Mouse (Mus musculus) heart, embryonic 16.5 days (tissue): ENCODE measurements around the gene Ccdc74a. TPM values are rescaled to one million over a fixed set of nuclear protein-coding genes. Genes with fewer than 3 reads are reported as not detected.

Experiments
- ATAC-seq: fragments of 200-750 bp; cut with Nextera tagmentation; replicated peaks from 2 replicates; pipeline ENCODE4 v1.8.0; 2017; ENCODE audit warnings: moderate number of reproducible peaks; ENCODE audit not compliant: insufficient read depth, low FRiP score; ENCODE audit errors: extremely low read depth
- H3K27ac ChIP-seq: fragments of 300-500 bp; sonication (generic); 2 replicates; pipeline ENCODE4 v1.5.1; 2014; ENCODE audit warnings: mild to moderate bottlenecking, low read length, control low read depth, moderate library complexity
- H3K27me3 ChIP-seq: fragments of 300-500 bp; sonication (generic); 2 replicates; pipeline ENCODE4 v1.6.1; 2014; ENCODE audit warnings: low read length, mixed read lengths; ENCODE audit not compliant: control insufficient read depth, insufficient read depth
- H3K36me3 ChIP-seq: fragments of 300-500 bp; sonication (generic); 2 replicates; pipeline ENCODE4 v1.6.1; 2014; ENCODE audit not compliant: control insufficient read depth, insufficient read depth
- H3K4me1 ChIP-seq: fragments of 300-500 bp; sonication (generic); 2 replicates; pipeline ENCODE4 v1.6.1; 2014; ENCODE audit warnings: low read length, mixed read lengths; ENCODE audit not compliant: control insufficient read depth, insufficient read depth
- H3K4me2 ChIP-seq: fragments of 300-500 bp; sonication (generic); 2 replicates; pipeline ENCODE4 v1.6.1; 2014; ENCODE audit warnings: low read depth, mild to moderate bottlenecking, control low read depth, low read length
- H3K4me3 ChIP-seq: fragments of 300-500 bp; sonication (generic); 2 replicates; pipeline ENCODE4 v1.5.1; 2014; ENCODE audit warnings: mild to moderate bottlenecking, control low read depth, low read length
- H3K9ac ChIP-seq: fragments of 300-500 bp; sonication (generic); 2 replicates; pipeline ENCODE4 v1.6.1; 2014; ENCODE audit warnings: low read length, control low read depth
- H3K9me3 ChIP-seq: fragments of 300-500 bp; sonication (generic); replicated peaks from 2 replicates; pipeline ENCODE4 v1.6.1; 2016; ENCODE audit warnings: low read length; ENCODE audit not compliant: control insufficient read depth
- WGBS: fragments of 180-500 bp; shearing (Covaris S2); extraction: QIAGEN DNeasy Blood & Tissue Kit; methylation state at CpG from one replicate; pipeline ENCODE4 v1.1.7; 2014; 5-methylcytosine and 5-hydroxymethylcytosine counted together
- polyA plus RNA-seq: library from polyadenylated mRNA; unstranded; fragments of >200 nt; fragmentation: Nextera tagmentation; extraction: Ambion mirVana; gene quantifications from 2 replicates; pipeline ENCODE4 v1.2.1, GENCODE M21; 2015

The Ccdc74a gene
- polyA plus RNA-seq, 1 experiment from 2014 or later, result 4.3 TPM

GRCm38 (mm10) chr16:17619198-17620105 lies 26.8 kb upstream of the Ccdc74a start, which contains the start of gene Smpd4:
TSS of gene Smpd4 (plus strand) at chr16:17619354.
- WGBS, result 2% methylated on average over 60 of the region's 60 CpGs
- peak; percentile 65 for ATAC-seq
- no peaks in the 10 kb centered on the region for H3K9me3 ChIP-seq
- peaks cover 15% of the 10 kb centered on the region for H3K36me3 ChIP-seq
- H3K27ac ChIP-seq, result peak within 1 kb of the TSS; percentile 68
- H3K4me3 ChIP-seq, result peak within 1 kb of the TSS; percentile 99
- H3K4me1 ChIP-seq, result peaks cover 14% of the 10 kb centered on the region
- peak within 1 kb of the TSS; percentile 94 for H3K4me2 ChIP-seq
- H3K27me3 ChIP-seq, result no peaks in the 10 kb centered on the region
- peak within 1 kb of the TSS; percentile 96 for H3K9ac ChIP-seq

- Histone ChIP-seq H3K4me2 (no peak overlapping the region), H3K4me3 (no peak overlapping the region), H3K27ac (no peak overlapping the region), H3K36me3 (peaks cover 27% of the 10 kb centered on the region), H3K4me1 (peaks cover 14% of the 10 kb centered on the region), H3K9me3 (no peaks in the 10 kb centered on the region), H3K27me3 (no peaks in the 10 kb centered on the region), H3K9ac (no peak overlapping the region)
- ATAC-seq, result no peak
- WGBS, result 88% methylated on average over 1 of the region's 1 CpGs
Measured at GRCm38 (mm10) chr16:17621936-17622335, 24.3 kb upstream of the Ccdc74a start.

GRCm38 (mm10) chr16:17625488-17626268 lies 20.6 kb upstream of the Ccdc74a start:
- Histone ChIP-seq H3K27me3 (no peaks in the 10 kb centered on the region), H3K4me2 (no peak overlapping the region), H3K9ac (no peak overlapping the region), H3K4me1 (no peaks in the 10 kb centered on the region), H3K9me3 (no peaks in the 10 kb centered on the region), H3K27ac (no peak overlapping the region), H3K36me3 (peaks cover 54% of the 10 kb centered on the region), H3K4me3 (no peak overlapping the region)
- 63% methylated on average over 8 of the region's 8 CpGs for WGBS
- no peak for ATAC-seq

GRCm38 (mm10) chr16:17626269-17626555 lies 20.1 kb upstream of the Ccdc74a start:
- Histone ChIP-seq H3K4me1 (no peaks in the 10 kb centered on the region), H3K27ac (no peak overlapping the region), H3K27me3 (no peaks in the 10 kb centered on the region), H3K4me3 (no peak overlapping the region), H3K9me3 (no peaks in the 10 kb centered on the region), H3K36me3 (peaks cover 59% of the 10 kb centered on the region), H3K4me2 (no peak overlapping the region), H3K9ac (no peak overlapping the region)
- no peak for ATAC-seq
- 94% methylated on average over 5 of the region's 5 CpGs for WGBS

- Histone ChIP-seq H3K9ac (no peak overlapping the region), H3K36me3 (peaks cover 40% of the 10 kb centered on the region), H3K4me3 (no peak overlapping the region), H3K27ac (no peak overlapping the region), H3K9me3 (no peaks in the 10 kb centered on the region), H3K4me1 (peaks cover 12% of the 10 kb centered on the region), H3K27me3 (no peaks in the 10 kb centered on the region), H3K4me2 (no peak overlapping the region)
- ATAC-seq, result no peak
- WGBS, result 91% methylated on average over 2 of the region's 2 CpGs
Measured at GRCm38 (mm10) chr16:17632580-17632979, 13.7 kb upstream of the Ccdc74a start.

- no peak for ATAC-seq
Measured at GRCm38 (mm10) chr16:17633481-17634181, 12.6 kb upstream of the Ccdc74a start.

GRCm38 (mm10) chr16:17636904-17637303 lies 9.4 kb upstream of the Ccdc74a start:
- H3K9me3 ChIP-seq, result no peaks in the 10 kb centered on the region
- no peaks in the 10 kb centered on the region for H3K27me3 ChIP-seq
- peaks cover 12% of the 10 kb centered on the region for H3K4me1 ChIP-seq
- peak overlapping the region; percentile 33; the same call in 1 of the 2 replicates for H3K27ac ChIP-seq
- H3K36me3 ChIP-seq, result peaks cover 36% of the 10 kb centered on the region
- no peak overlapping the region for H3K9ac ChIP-seq
- no peak overlapping the region for H3K4me2 ChIP-seq
- ATAC-seq, result 0 out of 2 replicates have a peak, but pooled peaks have one; percentile 57
- WGBS, result 49% methylated on average over 2 of the region's 2 CpGs
- no peak overlapping the region for H3K4me3 ChIP-seq

More at GRCm38 (mm10) chr16:17633481-17634181, 12.6 kb upstream of the Ccdc74a start:
- WGBS, result 65% methylated on average over 8 of the region's 8 CpGs
- no peak overlapping the region for H3K9ac ChIP-seq
- no peaks in the 10 kb centered on the region for H3K27me3 ChIP-seq
- no peak overlapping the region for H3K27ac ChIP-seq
- H3K4me1 ChIP-seq, result peaks cover 12% of the 10 kb centered on the region
- no peaks in the 10 kb centered on the region for H3K9me3 ChIP-seq
- H3K4me3 ChIP-seq, result no peak overlapping the region
- H3K4me2 ChIP-seq, result no peak overlapping the region
- H3K36me3 ChIP-seq, result peaks cover 34% of the 10 kb centered on the region

- Histone ChIP-seq H3K4me2 (no peak overlapping the region), H3K36me3 (peaks cover 39% of the 10 kb centered on the region), H3K4me1 (peaks cover 12% of the 10 kb centered on the region), H3K27me3 (no peaks in the 10 kb centered on the region), H3K27ac (no peak overlapping the region), H3K9ac (no peak overlapping the region), H3K4me3 (no peak overlapping the region), H3K9me3 (no peaks in the 10 kb centered on the region)
- no peak for ATAC-seq
- WGBS, result 83% methylated on average over 2 of the region's 2 CpGs
Measured at GRCm38 (mm10) chr16:17637610-17638009, 8.7 kb upstream of the Ccdc74a start.
